Mouse (Mus musculus): ENCODE data around the gene Btbd9. TPM values are rescaled to one million over a fixed set of nuclear protein-coding genes. Genes with fewer than 3 reads are reported as not detected.

The Btbd9 gene
- polyA plus RNA-seq, 1 experiment from 2014 or later, result 121 TPM

DNA sequence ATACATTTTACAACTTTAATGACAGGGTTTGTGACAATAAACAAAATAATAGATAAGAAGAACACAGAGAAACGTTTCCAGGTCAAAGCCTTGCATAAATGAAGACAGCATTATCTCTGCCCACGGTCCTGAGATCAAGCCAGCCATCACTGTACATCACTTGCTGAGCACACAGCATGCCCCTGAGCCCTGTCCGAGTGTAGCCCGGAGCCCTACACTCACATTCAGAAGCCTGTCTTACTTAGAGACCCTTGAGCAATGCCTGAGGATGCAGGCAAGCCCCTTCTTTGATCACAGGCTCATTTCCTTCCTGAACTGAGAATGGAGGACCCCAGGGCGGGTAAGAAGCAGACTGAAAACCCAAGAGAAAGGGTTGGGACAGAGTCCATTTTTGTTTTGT lies 240.0 kb downstream of the Btbd9 start:
- no peak overlapping the region for H3K4me3 ChIP-seq (replicated peaks)
- no peaks in the 10 kb centered on the region for H3K27me3 ChIP-seq (replicated peaks)
- H3K9ac ChIP-seq (replicated peaks), result no peak overlapping the region
- peaks cover 13% of the 10 kb centered on the region for H3K4me1 ChIP-seq
- H3K36me3 ChIP-seq, result no peaks in the 10 kb centered on the region
- H3K4me2 ChIP-seq, result no peak overlapping the region
- no peaks in the 10 kb centered on the region for H3K9me3 ChIP-seq (replicated peaks)
- 46% methylated on average over 5 of the region's 5 CpGs for WGBS
- no peak for ATAC-seq (ENCODE audit: low FRiP score)
- no peak overlapping the region for H3K27ac ChIP-seq (replicated peaks)

DNA sequence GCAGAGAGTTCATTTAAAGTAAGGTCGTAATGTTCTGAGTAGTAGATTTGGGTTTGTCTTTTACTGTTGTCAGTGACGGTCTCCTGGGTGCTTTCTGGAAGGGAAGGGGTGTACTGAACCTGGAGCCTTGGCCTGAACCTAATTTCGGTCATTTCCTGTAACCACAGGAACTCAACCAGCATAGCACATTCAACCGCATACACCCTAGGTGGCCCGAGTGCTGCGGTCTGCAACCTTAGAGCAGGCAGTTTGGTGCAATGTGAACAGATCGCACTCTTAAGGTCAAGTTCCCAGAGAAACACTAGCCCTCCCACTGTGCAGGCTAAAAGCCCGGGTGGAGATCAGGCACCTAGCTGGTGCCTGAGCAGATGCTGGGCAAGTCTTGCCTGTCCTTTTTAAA lies 240.5 kb downstream of the Btbd9 start:
- Histone ChIP-seq H3K9ac (replicated peaks) (no peak overlapping the region), H3K4me1 (peaks cover 9% of the 10 kb centered on the region), H3K9me3 (replicated peaks) (no peaks in the 10 kb centered on the region), H3K4me3 (replicated peaks) (no peak overlapping the region), H3K36me3 (no peaks in the 10 kb centered on the region), H3K27me3 (replicated peaks) (no peaks in the 10 kb centered on the region), H3K4me2 (no peak overlapping the region), H3K27ac (replicated peaks) (no peak overlapping the region)
- whole genome bisulfite sequencing, result 49% methylated on average over 8 of the region's 8 CpGs
- no peak for ATAC-seq (ENCODE audit: low FRiP score)

- Histone ChIP-seq H3K27me3 (replicated peaks) (no peaks in the 10 kb centered on the region), H3K4me2 (no peak overlapping the region), H3K27ac (replicated peaks) (no peak overlapping the region), H3K9me3 (replicated peaks) (no peaks in the 10 kb centered on the region), H3K9ac (replicated peaks) (no peak overlapping the region), H3K4me3 (replicated peaks) (no peak overlapping the region), H3K4me1 (peaks cover 5% of the 10 kb centered on the region; the same call in 1 of the 2 replicates), H3K36me3 (no peaks in the 10 kb centered on the region)
- 80% methylated on average over 6 of the region's 6 CpGs for WGBS
- ATAC-seq (ENCODE audit: low FRiP score), result no peak
Observed at GRCm38 (mm10) chr17:30334257-30334656, 242.0 kb downstream of the Btbd9 start.

DNA sequence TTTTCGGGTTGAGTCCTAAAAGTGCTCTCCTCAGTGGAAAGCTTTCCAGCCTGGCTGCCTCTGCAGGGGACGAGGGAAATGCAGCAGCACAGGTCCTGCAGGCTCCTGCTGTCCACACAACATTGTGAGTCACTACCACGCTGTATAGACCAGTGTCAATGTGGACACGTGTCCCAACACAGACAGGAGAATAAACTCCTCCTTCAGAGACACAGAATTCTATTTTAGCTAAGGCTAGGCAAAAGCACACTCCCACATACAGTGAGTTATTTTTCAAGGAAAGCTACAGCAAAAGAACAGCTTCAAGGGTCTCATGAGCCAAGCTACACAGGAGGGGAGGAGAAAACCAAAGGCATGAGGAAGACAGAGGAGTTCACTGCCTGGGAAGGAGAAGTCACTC lies 243.2 kb downstream of the Btbd9 start:
- 88% methylated on average over 4 of the region's 4 CpGs for WGBS
- ATAC-seq (ENCODE audit: low FRiP score), result no peak
- Histone ChIP-seq H3K27me3 (replicated peaks) (no peaks in the 10 kb centered on the region), H3K27ac (replicated peaks) (no peak overlapping the region), H3K36me3 (no peaks in the 10 kb centered on the region), H3K4me1 (peaks cover 13% of the 10 kb centered on the region; the same call in 1 of the 2 replicates), H3K4me3 (replicated peaks) (no peak overlapping the region), H3K9me3 (replicated peaks) (no peaks in the 10 kb centered on the region), H3K9ac (replicated peaks) (no peak overlapping the region), H3K4me2 (no peak overlapping the region)

GRCm38 (mm10) chr17:30331380-30331779 lies 244.9 kb downstream of the Btbd9 start:
- 73% methylated on average over 6 of the region's 6 CpGs for WGBS
- peaks cover 9% of the 10 kb centered on the region; the same call in 1 of the 2 replicates for H3K4me1 ChIP-seq
- no peak overlapping the region for H3K4me2 ChIP-seq
- H3K36me3 ChIP-seq, result no peaks in the 10 kb centered on the region
- no peaks in the 10 kb centered on the region for H3K9me3 ChIP-seq (replicated peaks)
- no peak overlapping the region for H3K9ac ChIP-seq (replicated peaks)
- no peak overlapping the region for H3K4me3 ChIP-seq (replicated peaks)
- no peak overlapping the region for H3K27ac ChIP-seq (replicated peaks)
- ATAC-seq (ENCODE audit: low FRiP score), result no peak
- H3K27me3 ChIP-seq (replicated peaks), result no peaks in the 10 kb centered on the region

DNA sequence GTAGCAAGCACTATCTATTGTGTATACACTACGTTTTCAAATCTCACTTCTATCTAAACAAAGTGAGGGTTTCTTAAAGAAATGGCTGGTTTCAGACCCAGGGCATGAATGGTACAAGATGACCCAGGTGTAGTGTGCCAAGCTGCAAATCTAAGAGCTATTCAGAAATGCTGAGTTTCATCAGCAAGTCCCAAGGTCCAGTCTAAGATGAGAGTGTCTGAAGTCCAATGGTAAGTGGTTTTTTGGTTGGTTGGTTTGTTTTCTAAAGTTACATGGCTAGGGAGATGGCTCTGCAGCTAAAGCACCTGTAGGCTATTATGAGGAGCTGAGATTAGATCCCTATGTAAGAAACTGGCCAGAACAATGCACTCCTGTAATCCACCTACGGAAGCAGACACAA lies 246.8 kb downstream of the Btbd9 start:
- 88% methylated on average over 2 of the region's 2 CpGs for WGBS
- peaks cover 7% of the 10 kb centered on the region; the same call in 1 of the 2 replicates for H3K4me1 ChIP-seq
- no peaks in the 10 kb centered on the region for H3K36me3 ChIP-seq
- no peaks in the 10 kb centered on the region for H3K9me3 ChIP-seq (replicated peaks)
- H3K27me3 ChIP-seq (replicated peaks), result no peaks in the 10 kb centered on the region
- no peak overlapping the region for H3K27ac ChIP-seq (replicated peaks)
- H3K9ac ChIP-seq (replicated peaks), result no peak overlapping the region
- H3K4me3 ChIP-seq (replicated peaks), result no peak overlapping the region
- no peak for ATAC-seq (ENCODE audit: low FRiP score)
- H3K4me2 ChIP-seq, result no peak overlapping the region

DNA sequence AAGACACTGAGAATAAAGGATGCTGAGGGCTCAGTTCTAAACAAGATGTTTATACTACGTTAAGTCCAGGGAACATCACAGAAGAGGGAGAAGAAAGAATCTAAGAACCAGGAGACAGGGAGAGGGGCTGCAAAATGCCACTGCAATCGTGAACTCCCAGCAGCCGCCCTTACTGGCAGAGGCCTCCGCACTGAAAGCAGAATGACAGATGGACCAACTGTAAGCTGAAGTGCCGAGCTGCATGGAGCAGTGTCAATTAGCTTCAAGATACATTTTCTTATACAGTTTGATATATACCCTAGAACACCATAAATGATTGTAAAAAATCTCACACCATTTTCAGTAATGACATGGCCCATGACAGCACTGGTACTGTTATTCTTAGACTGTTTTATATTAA lies 247.4 kb downstream of the Btbd9 start:
- H3K4me3 ChIP-seq (replicated peaks), result no peak overlapping the region
- 47% methylated on average over 5 of the region's 5 CpGs for WGBS
- H3K36me3 ChIP-seq, result no peaks in the 10 kb centered on the region
- no peak overlapping the region for H3K27ac ChIP-seq (replicated peaks)
- ATAC-seq (ENCODE audit: low FRiP score), result no peak
- no peaks in the 10 kb centered on the region for H3K9me3 ChIP-seq (replicated peaks)
- H3K27me3 ChIP-seq (replicated peaks), result no peaks in the 10 kb centered on the region
- H3K4me1 ChIP-seq, result peaks cover 7% of the 10 kb centered on the region; the same call in 1 of the 2 replicates
- no peak overlapping the region for H3K9ac ChIP-seq (replicated peaks)
- H3K4me2 ChIP-seq, result no peak overlapping the region

DNA sequence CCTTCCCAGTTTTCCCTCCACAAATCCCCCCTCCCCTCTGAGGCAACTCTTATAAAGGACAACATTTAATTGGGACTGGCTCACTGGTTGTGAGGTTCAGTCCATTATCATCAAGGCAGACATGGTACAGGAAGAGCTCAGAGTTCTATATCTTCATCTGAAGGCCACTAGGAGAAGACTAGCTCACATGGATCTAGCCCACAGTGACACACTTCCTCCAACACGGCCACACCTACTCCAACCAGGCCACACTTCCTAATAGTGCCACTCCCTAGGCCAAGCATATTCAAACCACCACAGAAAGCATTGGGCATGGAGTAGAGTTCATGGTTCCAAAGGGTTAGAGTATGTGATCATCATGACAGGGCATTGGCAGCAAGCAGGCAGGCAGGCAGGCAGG lies 249.4 kb downstream of the Btbd9 start:
- Histone ChIP-seq H3K4me3 (replicated peaks) (no peak overlapping the region), H3K27me3 (replicated peaks) (no peaks in the 10 kb centered on the region), H3K9me3 (replicated peaks) (no peaks in the 10 kb centered on the region), H3K27ac (replicated peaks) (no peak overlapping the region), H3K4me2 (no peak overlapping the region), H3K9ac (replicated peaks) (no peak overlapping the region), H3K4me1 (peaks cover 7% of the 10 kb centered on the region; the same call in 1 of the 2 replicates), H3K36me3 (no peaks in the 10 kb centered on the region)
- WGBS, result 86% methylated on average over 1 of the region's 1 CpGs
- ATAC-seq (ENCODE audit: low FRiP score), result no peak

DNA sequence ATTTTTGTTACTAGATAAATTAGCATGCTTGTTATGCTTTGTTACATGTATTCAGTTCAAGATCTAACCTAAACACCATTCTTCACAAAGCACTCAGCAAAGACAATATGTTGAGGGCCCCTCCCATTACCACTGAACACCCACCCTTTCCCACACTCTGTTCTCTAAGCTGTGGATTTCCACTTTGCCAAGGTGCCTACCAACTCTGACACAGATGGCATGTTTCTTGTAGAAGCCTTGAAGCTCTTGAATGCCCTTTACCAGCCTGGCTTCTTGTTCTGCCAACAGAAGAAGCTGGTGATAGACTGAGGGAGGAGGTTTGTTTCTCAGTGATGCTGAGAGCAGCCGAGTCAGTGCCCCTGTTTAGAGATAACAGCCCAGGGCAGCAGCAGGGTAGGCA lies 256.0 kb downstream of the Btbd9 start:
- H3K9ac ChIP-seq (replicated peaks), result no peak overlapping the region
- H3K27me3 ChIP-seq (replicated peaks), result no peaks in the 10 kb centered on the region
- H3K4me2 ChIP-seq, result no peak overlapping the region
- 68% methylated on average over 1 of the region's 1 CpGs for WGBS
- no peak overlapping the region for H3K27ac ChIP-seq (replicated peaks)
- no peak overlapping the region for H3K4me3 ChIP-seq (replicated peaks)
- H3K4me1 ChIP-seq, result peaks cover 12% of the 10 kb centered on the region
- H3K36me3 ChIP-seq, result no peaks in the 10 kb centered on the region
- H3K9me3 ChIP-seq (replicated peaks), result no peaks in the 10 kb centered on the region
- no peak for ATAC-seq (ENCODE audit: low FRiP score)

DNA sequence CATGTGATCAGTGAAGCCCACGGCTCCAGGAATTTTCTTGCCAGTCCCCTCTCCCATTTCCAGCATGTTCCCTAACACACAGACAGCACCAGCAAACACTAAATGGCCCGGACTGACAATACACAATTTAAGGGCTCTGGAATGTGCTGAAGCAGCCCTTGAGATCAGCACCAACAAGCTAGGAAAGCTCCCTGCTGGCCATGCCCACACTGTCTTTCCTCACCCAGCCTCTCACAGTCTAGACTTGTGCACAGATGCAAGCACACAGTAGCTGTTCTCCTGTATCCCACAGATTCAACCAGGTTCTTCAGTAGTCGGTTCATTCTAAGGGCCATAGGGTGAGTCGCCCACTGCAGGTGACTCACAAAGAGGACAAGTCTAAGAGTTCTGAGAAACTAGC lies 263.6 kb downstream of the Btbd9 start:
- Histone ChIP-seq H3K4me3 (replicated peaks) (no peak overlapping the region), H3K4me1 (peaks cover 24% of the 10 kb centered on the region), H3K9ac (replicated peaks) (no peak overlapping the region), H3K36me3 (no peaks in the 10 kb centered on the region), H3K27ac (replicated peaks) (no peak overlapping the region), H3K9me3 (replicated peaks) (no peaks in the 10 kb centered on the region), H3K27me3 (replicated peaks) (no peaks in the 10 kb centered on the region), H3K4me2 (no peak overlapping the region)
- ATAC-seq (ENCODE audit: low FRiP score), result no peak
- WGBS, result 71% methylated on average over 4 of the region's 4 CpGs

- WGBS, result 59% methylated on average over 4 of the region's 4 CpGs
- no peak overlapping the region for H3K9ac ChIP-seq (replicated peaks)
- ATAC-seq (ENCODE audit: low FRiP score), result no peak
- H3K27ac ChIP-seq (replicated peaks), result no peak overlapping the region
- peaks cover 36% of the 10 kb centered on the region for H3K4me1 ChIP-seq
- H3K4me3 ChIP-seq (replicated peaks), result no peak overlapping the region
- no peaks in the 10 kb centered on the region for H3K36me3 ChIP-seq
- H3K27me3 ChIP-seq (replicated peaks), result no peaks in the 10 kb centered on the region
- H3K9me3 ChIP-seq (replicated peaks), result no peaks in the 10 kb centered on the region
- H3K4me2 ChIP-seq, result no peak overlapping the region
Observed at GRCm38 (mm10) chr17:30309627-30310026, 266.7 kb downstream of the Btbd9 start.

DNA sequence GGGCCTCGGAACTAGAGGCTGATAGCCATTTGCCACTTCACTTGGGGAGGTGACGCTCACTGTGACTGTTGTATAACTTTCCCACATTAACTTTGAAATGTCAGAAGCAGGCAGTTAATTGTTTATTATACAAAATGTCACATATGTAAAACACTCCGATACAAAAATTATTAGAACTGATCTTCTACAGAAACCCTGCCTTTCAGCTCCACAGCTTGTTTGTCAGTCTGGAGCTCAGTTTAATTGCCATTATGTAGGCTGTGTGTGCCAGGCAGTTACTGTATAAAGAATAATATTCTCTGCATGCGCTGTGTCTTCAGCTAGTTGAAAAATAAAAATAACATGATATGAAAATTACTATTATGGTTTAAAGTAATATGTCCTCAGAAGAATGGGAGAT lies 267.4 kb downstream of the Btbd9 start:
- Histone ChIP-seq H3K36me3 (no peaks in the 10 kb centered on the region), H3K27ac (replicated peaks) (no peak overlapping the region), H3K9ac (replicated peaks) (no peak overlapping the region), H3K4me3 (replicated peaks) (no peak overlapping the region), H3K27me3 (replicated peaks) (no peaks in the 10 kb centered on the region), H3K4me2 (no peak overlapping the region), H3K9me3 (replicated peaks) (no peaks in the 10 kb centered on the region), H3K4me1 (peaks cover 36% of the 10 kb centered on the region)
- ATAC-seq (ENCODE audit: low FRiP score), result no peak
- WGBS, result 82% methylated on average over 4 of the region's 4 CpGs

- Histone ChIP-seq H3K36me3 (no peaks in the 10 kb centered on the region), H3K4me3 (replicated peaks) (no peak overlapping the region), H3K9me3 (replicated peaks) (no peaks in the 10 kb centered on the region), H3K27me3 (replicated peaks) (no peaks in the 10 kb centered on the region), H3K4me1 (peaks cover 36% of the 10 kb centered on the region), H3K9ac (replicated peaks) (no peak overlapping the region), H3K27ac (replicated peaks) (no peak overlapping the region), H3K4me2 (no peak overlapping the region)
- no peak for ATAC-seq (ENCODE audit: low FRiP score)
- WGBS, result 74% methylated on average over 13 of the region's 13 CpGs
Observed at GRCm38 (mm10) chr17:30308317-30308716, 268.0 kb downstream of the Btbd9 start.
